Mouse (Mus musculus) heart, adult 9 months (tissue): ENCODE measurements around the gene Kif1b.
"Not testable (repeated sequence)": the region's sequence is repeated elsewhere in the genome, so short reads cannot be mapped to it uniquely, and the experiment has no call there.

Source experiments
- DNase-seq, 2 experiments: peaks; one replicate each; pipeline ENCODE4 v3.0.0; 2022; ENCODE audit warnings: low spot score in 2 of 2

The Kif1b gene

DNA sequence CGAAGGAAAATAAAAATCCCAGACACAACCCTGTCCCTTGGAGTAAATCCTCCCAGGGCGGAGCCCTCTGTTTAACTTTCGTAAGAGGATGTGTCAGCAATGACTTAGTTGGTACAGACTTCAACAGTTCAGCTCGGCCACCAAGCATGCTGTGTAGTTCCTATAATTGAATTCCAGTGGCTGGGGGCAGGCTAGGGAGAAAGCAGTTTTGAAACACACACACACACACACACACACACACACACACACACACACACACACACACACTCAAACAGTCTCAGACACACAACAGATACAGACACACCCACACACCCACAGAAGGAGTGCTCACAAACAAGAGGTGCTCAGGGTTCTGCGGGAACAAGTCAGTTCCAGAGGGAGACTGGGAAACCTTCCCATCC is 135.9 kb downstream of the Kif1b start:
- DNase-seq, result peak; percentile 43 to 54

GRCm38 (mm10) chr4:149170394-149170931 is 137.0 kb downstream of the Kif1b start:
- peak; percentile 35 to 45 for DNase-seq

- not testable (repeated sequence) for DNase-seq
Observed at GRCm38 (mm10) chr4:149169926-149170325, 137.6 kb downstream of the Kif1b start.

GRCm38 (mm10) chr4:149168016-149168415 is 139.5 kb downstream of the Kif1b start:
- no peak for DNase-seq

DNA sequence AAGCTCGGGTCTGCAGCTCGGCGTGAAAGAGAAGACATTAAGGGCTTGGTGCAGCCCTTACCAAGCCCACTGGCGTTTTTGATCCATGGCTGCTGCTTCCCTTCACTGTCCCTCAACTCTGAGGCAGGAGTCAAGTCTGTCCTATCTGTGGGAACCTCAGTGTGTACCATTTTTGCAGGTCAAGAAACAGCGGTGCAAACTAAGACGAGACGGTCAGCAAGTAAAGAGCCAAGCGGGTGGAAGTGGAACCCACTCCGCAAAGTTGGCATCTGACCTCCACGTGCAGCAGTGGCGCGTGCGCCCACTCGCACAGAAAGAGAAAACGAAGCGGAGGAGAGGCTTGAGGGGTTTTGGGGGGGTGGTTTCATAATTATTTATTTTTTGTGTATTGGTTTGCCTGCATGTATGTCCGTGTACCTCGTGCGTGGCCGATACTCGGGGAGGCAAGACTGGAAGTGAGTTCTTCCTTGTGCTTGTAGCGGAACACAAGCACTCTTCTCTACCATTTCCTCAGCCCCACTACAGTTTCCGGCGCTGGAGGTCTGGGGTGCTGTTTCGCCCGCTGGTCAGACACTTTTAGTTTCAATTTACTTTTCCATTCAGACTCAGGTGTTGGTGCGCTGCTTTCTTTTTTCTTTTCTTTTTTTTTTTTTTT is 140.4 kb downstream of the Kif1b start:
- peak; percentile 43 to 46 for DNase-seq

- DNase-seq, result peak; percentile 97 to 98
Observed at GRCm38 (mm10) chr4:149166215-149166946, 141.1 kb downstream of the Kif1b start, which contains the start of gene Pgd. Gene Pgd (minus strand): TSS chr4:149166771.

DNA sequence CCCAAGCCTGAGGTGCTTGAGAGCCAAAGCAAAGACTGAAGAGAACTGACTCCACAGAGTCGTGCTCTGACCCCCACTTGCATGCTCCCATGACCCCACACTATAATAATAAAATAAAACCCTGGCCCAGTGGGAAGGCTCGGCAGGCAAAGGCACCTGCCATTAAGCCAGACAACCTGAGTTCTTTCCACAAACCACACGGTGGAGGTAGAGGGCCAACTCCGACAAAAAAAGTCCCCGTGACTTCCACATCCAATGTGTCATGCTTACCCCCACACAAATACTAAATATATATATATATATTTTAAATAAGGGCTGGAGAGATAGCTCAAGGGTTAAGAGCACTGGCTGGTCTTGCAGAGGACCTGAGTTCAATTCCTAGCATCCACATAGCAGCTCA is 143.3 kb downstream of the Kif1b start:
- DNase-seq, result no peak

GRCm38 (mm10) chr4:149163196-149163595 is 144.3 kb downstream of the Kif1b start:
- no peak for DNase-seq

- DNase-seq, result no peak
Observed at GRCm38 (mm10) chr4:149161166-149161565, 146.3 kb downstream of the Kif1b start.

- no peak for DNase-seq
Observed at GRCm38 (mm10) chr4:149159891-149160290, 147.6 kb downstream of the Kif1b start.

DNA sequence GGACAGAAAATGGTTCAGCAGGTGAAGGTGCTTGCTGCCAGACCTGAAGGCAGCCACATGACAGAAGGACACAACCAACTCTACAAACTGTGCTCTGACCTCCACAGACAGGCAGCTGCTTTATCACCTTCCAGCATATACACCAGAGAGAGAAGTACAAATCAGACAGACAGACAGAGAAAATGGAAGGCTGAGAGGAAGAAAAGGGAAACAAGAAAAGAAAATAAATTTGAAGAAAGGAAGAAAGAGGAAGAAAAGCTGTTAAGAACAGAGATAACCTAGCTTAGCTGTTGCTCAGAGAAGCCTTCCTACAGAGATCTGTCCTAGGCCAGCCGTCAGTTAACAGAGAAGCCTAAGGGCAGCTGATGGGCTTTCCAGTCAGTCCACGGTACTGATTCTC is 148.3 kb downstream of the Kif1b start:
- no peak for DNase-seq

GRCm38 (mm10) chr4:149157415-149157973 is 150.0 kb downstream of the Kif1b start:
- DNase-seq, result no peak

- DNase-seq, result no peak
Observed at GRCm38 (mm10) chr4:149155711-149156110, 151.8 kb downstream of the Kif1b start.

GRCm38 (mm10) chr4:149154859-149155258 is 152.6 kb downstream of the Kif1b start:
- DNase-seq, result no peak

DNA sequence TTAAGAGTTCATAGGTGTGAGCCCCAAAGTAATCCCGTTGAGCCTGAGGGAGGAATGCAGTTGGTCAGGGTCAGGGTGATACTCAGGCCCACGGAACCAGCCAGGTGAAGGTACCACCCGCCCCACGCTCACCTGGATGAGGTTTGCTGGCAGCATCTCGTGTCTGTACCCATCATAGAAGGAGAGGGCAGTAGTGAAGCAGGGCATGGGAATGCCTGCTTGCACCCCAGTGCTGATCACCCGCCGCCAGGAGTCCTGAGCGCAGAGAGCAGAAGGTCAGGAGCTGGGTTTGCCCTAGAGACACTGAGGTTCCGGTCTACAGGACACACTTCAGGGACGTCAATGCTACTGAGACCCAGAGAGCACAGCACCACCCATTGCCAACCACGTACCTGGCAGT is 156.8 kb downstream of the Kif1b start:
- no peak for DNase-seq

- no peak for DNase-seq
Observed at GRCm38 (mm10) chr4:149150256-149150655, 157.2 kb downstream of the Kif1b start.

GRCm38 (mm10) chr4:149149611-149150010 is 157.9 kb downstream of the Kif1b start:
- peak in 1 of 2 experiments; percentile 37 for DNase-seq

DNA sequence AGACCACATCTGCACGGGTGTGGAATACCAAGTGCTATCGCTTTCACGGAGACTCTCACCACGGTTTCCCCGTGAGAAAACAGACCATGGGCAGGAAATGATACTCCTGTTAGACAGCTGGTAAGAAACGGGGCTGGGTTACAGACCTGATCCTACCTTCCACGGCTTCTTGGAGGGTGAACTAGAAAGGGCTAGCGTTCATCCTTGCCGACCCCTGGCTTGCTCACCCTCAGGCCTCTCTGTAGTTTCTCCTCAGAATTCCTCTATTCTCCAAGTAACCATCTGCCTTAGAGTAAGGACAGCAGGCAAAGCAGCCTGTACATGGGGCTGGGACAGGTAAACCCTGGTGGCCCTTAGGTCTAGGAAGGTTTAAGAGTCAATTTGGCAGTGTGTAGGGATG is 158.3 kb downstream of the Kif1b start:
- no peak for DNase-seq

- DNase-seq, result no peak
Observed at GRCm38 (mm10) chr4:149148084-149148483, 159.4 kb downstream of the Kif1b start.

DNA sequence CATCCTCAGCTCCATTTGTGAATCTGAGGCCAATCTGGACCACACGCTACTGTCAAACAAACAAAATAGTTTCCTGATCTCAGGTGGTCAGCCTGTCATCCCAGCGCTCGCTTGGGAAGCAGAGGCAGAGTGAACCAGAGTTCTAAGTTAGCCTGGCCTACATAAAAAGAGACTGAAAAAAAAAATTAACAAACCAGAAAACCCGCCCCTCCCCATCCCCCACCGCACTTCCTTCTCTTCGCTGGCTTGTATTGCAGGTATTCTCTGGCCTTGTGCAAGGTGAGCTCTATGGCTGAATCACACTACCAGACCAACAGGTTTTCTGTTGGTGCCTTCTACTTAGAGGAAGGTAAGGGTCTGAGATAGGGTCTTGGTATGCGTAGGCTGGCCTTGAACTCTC is 160.0 kb downstream of the Kif1b start:
- no peak for DNase-seq

- no peak for DNase-seq
Observed at GRCm38 (mm10) chr4:149145151-149145550, 162.3 kb downstream of the Kif1b start.

GRCm38 (mm10) chr4:149144459-149144858 is 163.0 kb downstream of the Kif1b start:
- DNase-seq, result peak; percentile 64 to 82

GRCm38 (mm10) chr4:149143594-149143993 is 163.9 kb downstream of the Kif1b start:
- DNase-seq, result no peak
